Mouse (Mus musculus) stomach, embryonic 16.5 days (tissue): ENCODE measurements around the gene Hoxa2. TPM values are rescaled to one million over a fixed set of nuclear protein-coding genes. Genes with fewer than 3 reads are reported as not detected.
A peak's percentile ranks its signal among the peaks of the same experiment; 100 is the strongest.

Experiments
- ATAC-seq: fragments of 200-750 bp; cut with Nextera tagmentation; 2 replicates; pipeline ENCODE4 v1.8.0; 2017; ENCODE audit warnings: moderate number of reproducible peaks, moderate TSS enrichment; ENCODE audit not compliant: insufficient read depth, low FRiP score
- H3K27ac ChIP-seq: fragments of 300-500 bp; sonication (generic); 2 replicates; pipeline ENCODE4 v1.5.1; 2014; ENCODE audit warnings: low read length
- H3K27me3 ChIP-seq: fragments of 300-500 bp; sonication (generic); 2 replicates; pipeline ENCODE4 v1.6.1; 2014; ENCODE audit warnings: low read length, control low read depth, mixed read lengths; ENCODE audit not compliant: control insufficient read depth, insufficient read depth
- H3K36me3 ChIP-seq: fragments of 300-500 bp; sonication (generic); 2 replicates; pipeline ENCODE4 v1.6.1; 2014; ENCODE audit warnings: low read length; ENCODE audit not compliant: control insufficient read depth, insufficient read depth
- H3K4me1 ChIP-seq: fragments of 300-500 bp; sonication (generic); 2 replicates; pipeline ENCODE4 v1.6.1; 2014; ENCODE audit warnings: low read length, control low read depth, mixed read lengths; ENCODE audit not compliant: control insufficient read depth, insufficient read depth
- H3K4me2 ChIP-seq: fragments of 300-500 bp; sonication (generic); 2 replicates; pipeline ENCODE4 v1.6.1; 2014; ENCODE audit warnings: low read depth, low read length, mixed read lengths
- H3K4me3 ChIP-seq: fragments of 300-500 bp; sonication (generic); replicated peaks from 2 replicates; pipeline ENCODE4 v1.5.1; 2014; ENCODE audit warnings: mild to moderate bottlenecking, low read length
- H3K9ac ChIP-seq: fragments of 300-500 bp; sonication (generic); 2 replicates; pipeline ENCODE4 v1.6.1; 2014; ENCODE audit warnings: low read length
- H3K9me3 ChIP-seq: fragments of 300-500 bp; sonication (generic); replicated peaks from 2 replicates; pipeline ENCODE4 v1.6.1; 2016; ENCODE audit warnings: low read length, control low read depth; ENCODE audit not compliant: control insufficient read depth
- WGBS: fragments of 180-500 bp; shearing (Covaris S2); extraction: QIAGEN DNeasy Blood & Tissue Kit; methylation state at CpG from one replicate; pipeline ENCODE4 v1.1.7; 2014; 5-methylcytosine and 5-hydroxymethylcytosine counted together
- polyA plus RNA-seq: library from polyadenylated mRNA; unstranded; fragments of >200 nt; fragmentation: Nextera tagmentation; extraction: Ambion mirVana; gene quantifications from 2 replicates; pipeline ENCODE4 v1.2.1, GENCODE M21; 2015

Gene Hoxa2
- 7.4 and 8.5 TPM in 2 replicates for polyA plus RNA-seq

GRCm38 (mm10) chr6:52164626-52165440 lies at the start of gene Hoxa2:
Hoxa2 (minus strand) TSS chr6:52164831.
- Histone ChIP-seq H3K4me3 (peak within 1 kb of the TSS; percentile 61), H3K4me1 (peaks cover 14% of the 10 kb centered on the region), H3K4me2 (peak within 1 kb of the TSS; percentile 65), H3K27me3 (no peaks in the 10 kb centered on the region), H3K36me3 (no peaks in the 10 kb centered on the region), H3K9me3 (no peaks in the 10 kb centered on the region), H3K9ac (peak within 1 kb of the TSS; percentile 81), H3K27ac (peak within 1 kb of the TSS; percentile 94)
- WGBS: 4% methylated on average over 25 of the region's 25 CpGs
- ATAC-seq: peak; percentile 57; the same call in 1 of the 2 replicates

DNA sequence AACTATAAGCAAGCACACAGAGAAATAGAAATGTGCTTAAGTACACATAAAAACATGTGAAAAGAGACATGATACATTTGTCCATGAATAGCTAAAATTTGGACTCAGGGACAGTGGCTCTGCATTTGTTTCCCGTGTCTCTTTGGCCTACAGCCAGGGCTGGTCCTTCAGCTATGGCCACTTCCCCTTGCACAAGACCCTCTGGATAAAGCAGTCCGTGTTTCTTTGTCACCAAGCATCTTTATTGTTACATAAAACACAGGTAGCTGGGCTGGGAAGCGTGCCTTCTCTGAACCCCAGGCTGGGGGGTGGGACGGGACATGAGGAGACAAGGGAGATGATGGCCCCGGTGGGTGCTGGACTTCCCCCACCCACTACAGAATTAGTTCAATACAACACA lies 49.6 kb upstream of the Hoxa2 start:
- no peak overlapping the region for H3K27ac ChIP-seq
- no peak overlapping the region for H3K4me3 ChIP-seq
- ATAC-seq: no peak
- no peak overlapping the region for H3K9ac ChIP-seq
- 0 out of 2 replicates have a peak, but pooled peaks cover 4% of the 10 kb centered on the region for H3K4me1 ChIP-seq
- 35% methylated on average over 5 of the region's 5 CpGs for WGBS
- H3K9me3 ChIP-seq: no peaks in the 10 kb centered on the region
- peaks cover 79% of the 10 kb centered on the region for H3K27me3 ChIP-seq
- no peaks in the 10 kb centered on the region for H3K36me3 ChIP-seq
- H3K4me2 ChIP-seq: peak overlapping the region; percentile 84

DNA sequence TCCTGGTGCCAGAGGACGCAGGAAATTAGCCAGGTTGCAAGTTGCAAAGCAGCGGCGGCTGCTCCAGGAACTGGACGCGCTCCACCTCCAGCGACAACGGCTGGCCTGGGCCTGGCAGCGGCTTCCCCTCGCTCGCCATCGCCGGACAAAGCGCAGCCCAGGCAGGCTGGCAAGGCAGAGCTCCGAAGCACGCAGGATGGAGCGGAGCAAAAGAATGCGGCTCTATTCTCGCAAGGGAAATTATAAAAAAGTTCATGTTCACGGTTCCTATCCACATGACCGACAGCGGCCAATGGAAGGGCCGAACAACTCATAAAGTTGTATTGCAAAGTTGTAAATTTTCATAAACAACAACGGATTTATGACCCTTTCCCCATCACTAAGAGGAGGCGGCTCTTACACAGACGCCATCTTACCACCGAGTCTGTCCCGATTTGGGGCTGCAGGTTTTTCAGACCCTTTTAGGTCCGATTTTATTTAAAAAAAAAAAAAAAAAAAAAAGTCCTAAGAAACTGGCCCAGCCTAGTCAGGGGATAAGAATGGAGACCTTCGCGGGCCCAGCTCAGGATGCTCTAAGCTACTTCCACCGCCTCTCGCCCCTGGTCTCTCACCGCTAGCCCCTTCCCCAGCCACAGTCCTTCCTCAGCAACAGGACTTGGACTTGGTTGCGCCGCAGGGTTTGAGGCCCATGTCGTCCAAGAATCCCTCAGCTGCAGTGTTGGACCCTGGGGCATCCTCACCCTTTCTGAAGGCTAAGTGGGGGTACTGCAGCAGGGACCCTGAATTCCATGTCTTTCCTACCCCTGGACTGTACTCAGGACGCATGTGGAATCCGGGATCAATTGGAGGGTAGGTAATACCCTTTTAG lies 48.7 kb upstream of the Hoxa2 start, which contains the start of the genes Hoxa3 and Gm28308:
TSS of gene Hoxa3 (minus strand) at position 218 of the 868 bp plus-strand sequence.
TSS of gene Gm28308 (minus strand) at position 221 of the 868 bp plus-strand sequence.
- Histone ChIP-seq H3K36me3 (no peaks in the 10 kb centered on the region), H3K27ac (peak within 1 kb of the TSS; percentile 87), H3K9me3 (no peaks in the 10 kb centered on the region), H3K27me3 (peaks cover 79% of the 10 kb centered on the region), H3K9ac (peak within 1 kb of the TSS; percentile 73), H3K4me3 (peak within 1 kb of the TSS; percentile 54), H3K4me2 (peak within 1 kb of the TSS; percentile 84), H3K4me1 (peaks cover 4% of the 10 kb centered on the region; the same call in 1 of the 2 replicates)
- ATAC-seq: 0 out of 2 replicates have a peak, but pooled peaks have one; percentile 34
- 10% methylated on average over 38 of the region's 38 CpGs for WGBS

DNA sequence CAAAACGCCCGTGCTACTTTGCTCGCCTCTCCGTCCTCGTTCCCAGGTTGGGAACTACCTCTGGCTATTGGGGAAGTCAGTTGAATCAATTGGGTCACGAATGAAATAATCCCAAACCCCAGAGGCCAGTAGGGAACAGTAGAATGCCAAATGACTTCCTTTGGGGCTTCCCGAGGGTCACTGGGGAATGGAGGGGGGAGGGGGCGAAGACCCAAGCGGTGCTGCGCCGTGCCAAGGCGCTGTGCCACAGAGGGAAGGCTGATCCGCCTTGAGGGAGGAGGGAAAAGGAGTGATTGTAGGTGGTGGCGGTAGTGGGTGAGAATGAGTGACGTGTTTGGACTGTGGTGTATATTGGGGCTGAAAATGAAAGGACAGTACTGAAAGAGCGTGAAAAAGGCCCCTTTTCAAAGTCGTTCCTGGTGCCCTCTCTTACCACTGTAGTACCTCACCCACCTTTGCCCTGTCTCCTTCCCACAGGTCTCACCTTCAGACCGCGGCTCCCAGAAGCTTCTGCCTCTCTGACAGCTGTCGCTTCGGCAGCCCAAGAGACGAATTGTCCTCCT lies 48.0 kb upstream of the Hoxa2 start:
- Histone ChIP-seq H3K4me3 (peak overlapping the region; percentile 54), H3K9ac (peak overlapping the region; percentile 73), H3K27me3 (peaks cover 76% of the 10 kb centered on the region), H3K27ac (peak overlapping the region; percentile 87), H3K36me3 (no peaks in the 10 kb centered on the region), H3K4me2 (peak overlapping the region; percentile 84), H3K4me1 (peaks cover under 1% of the 10 kb centered on the region; the same call in 1 of the 2 replicates), H3K9me3 (no peaks in the 10 kb centered on the region)
- 8% methylated on average over 22 of the region's 22 CpGs for WGBS
- no peak for ATAC-seq

DNA sequence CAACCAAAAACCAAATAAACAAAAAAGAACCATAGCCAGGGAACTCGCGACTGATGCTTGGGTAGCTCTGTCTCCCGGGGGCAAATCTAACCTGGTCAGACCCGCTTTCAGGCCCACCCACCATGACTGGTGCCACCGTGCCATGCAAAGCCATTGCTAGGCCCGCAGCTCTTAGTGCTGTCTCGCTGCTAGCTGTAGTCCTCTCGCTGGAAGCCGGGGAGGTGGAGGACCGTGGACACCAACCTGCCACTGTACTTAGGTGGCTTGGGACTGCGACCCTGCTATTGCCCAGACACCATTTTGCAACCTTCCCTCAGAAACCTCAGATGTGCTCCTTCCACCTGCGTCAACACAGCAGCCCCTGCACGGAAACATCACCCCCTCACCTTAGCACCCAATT lies 47.3 kb upstream of the Hoxa2 start:
- Histone ChIP-seq H3K4me2 (peak overlapping the region; percentile 84), H3K27ac (peak overlapping the region; percentile 1), H3K4me3 (peak overlapping the region; percentile 54), H3K9me3 (no peaks in the 10 kb centered on the region), H3K36me3 (no peaks in the 10 kb centered on the region), H3K27me3 (peaks cover 79% of the 10 kb centered on the region), H3K4me1 (no peaks in the 10 kb centered on the region; the same call in 1 of the 2 replicates), H3K9ac (peak overlapping the region; percentile 73)
- no peak for ATAC-seq
- WGBS: 13% methylated on average over 13 of the region's 13 CpGs

DNA sequence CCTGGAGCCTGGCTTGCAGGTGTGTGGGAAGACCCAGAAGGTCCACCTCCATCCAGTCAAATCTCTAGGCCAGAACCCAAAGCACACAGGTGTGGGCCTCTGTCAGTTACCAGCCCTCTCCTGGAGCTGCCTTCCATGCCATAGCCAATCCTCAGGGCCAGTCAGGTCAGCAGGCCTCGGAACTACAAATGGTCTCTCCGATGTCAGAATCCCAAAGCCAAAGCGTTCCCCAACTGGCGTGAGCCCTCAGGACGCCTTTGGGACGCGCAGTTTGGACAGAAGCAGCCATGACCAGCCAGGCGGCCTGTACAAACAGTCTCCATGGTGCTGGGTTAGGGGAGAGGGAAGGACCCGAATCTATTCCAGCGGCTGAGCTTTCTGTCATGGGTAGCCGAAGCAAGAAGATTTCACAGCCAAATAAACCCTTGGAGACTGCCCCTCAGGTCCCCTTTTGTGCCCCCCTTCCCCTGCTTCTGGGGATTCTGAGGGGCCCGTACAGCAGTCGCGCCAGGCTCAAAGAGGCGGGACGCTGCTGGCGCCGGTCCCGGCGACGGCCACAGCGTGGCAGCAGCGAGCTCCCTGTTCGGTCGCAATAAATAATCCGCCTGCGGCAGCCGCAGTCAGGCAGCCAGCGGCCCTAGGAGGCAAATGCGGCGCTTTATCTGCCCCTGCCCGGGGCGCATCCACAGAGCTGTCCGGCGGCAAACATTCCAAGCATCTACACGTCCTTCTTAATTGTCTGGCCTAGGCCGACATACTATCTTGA lies 46.7 kb upstream of the Hoxa2 start:
- Histone ChIP-seq H3K9ac (peak overlapping the region; percentile 73), H3K9me3 (no peaks in the 10 kb centered on the region), H3K27ac (peak overlapping the region; percentile 57), H3K4me3 (peak overlapping the region; percentile 54), H3K4me1 (no peaks in the 10 kb centered on the region; the same call in 1 of the 2 replicates), H3K36me3 (no peaks in the 10 kb centered on the region), H3K4me2 (peak overlapping the region; percentile 84), H3K27me3 (peaks cover 79% of the 10 kb centered on the region)
- peak; percentile 48; the same call in 1 of the 2 replicates for ATAC-seq
- 2% methylated on average over 37 of the region's 37 CpGs for WGBS

GRCm38 (mm10) chr6:52209685-52210046 lies 45.0 kb upstream of the Hoxa2 start:
- H3K27me3 ChIP-seq: peaks cover 71% of the 10 kb centered on the region
- H3K9ac ChIP-seq: peak overlapping the region; percentile 70
- 26% methylated on average over 12 of the region's 12 CpGs for WGBS
- peaks cover 2% of the 10 kb centered on the region; the same call in 1 of the 2 replicates for H3K4me1 ChIP-seq
- H3K4me2 ChIP-seq: peak overlapping the region; percentile 84
- H3K9me3 ChIP-seq: no peaks in the 10 kb centered on the region
- H3K36me3 ChIP-seq: no peaks in the 10 kb centered on the region
- peak overlapping the region; percentile 46 for H3K4me3 ChIP-seq
- H3K27ac ChIP-seq: peak overlapping the region; percentile 44; the same call in 1 of the 2 replicates
- ATAC-seq: no peak
